Mouse (Mus musculus) stomach, postnatal 0 days (tissue): Measurements from ENCODE around the gene Pcyt1b.

Source experiments
- CTCF ChIP-seq: IDR thresholded peaks from 2 replicates; pipeline ENCODE4 v1.5.1; 2016; ENCODE audit warnings: antibody characterized with exemption, low read depth, mild to moderate bottlenecking, moderate library complexity
- EP300 ChIP-seq: optimal IDR thresholded peaks from 2 replicates; pipeline ENCODE3; 2016; ENCODE audit warnings: antibody characterized with exemption

DNA sequence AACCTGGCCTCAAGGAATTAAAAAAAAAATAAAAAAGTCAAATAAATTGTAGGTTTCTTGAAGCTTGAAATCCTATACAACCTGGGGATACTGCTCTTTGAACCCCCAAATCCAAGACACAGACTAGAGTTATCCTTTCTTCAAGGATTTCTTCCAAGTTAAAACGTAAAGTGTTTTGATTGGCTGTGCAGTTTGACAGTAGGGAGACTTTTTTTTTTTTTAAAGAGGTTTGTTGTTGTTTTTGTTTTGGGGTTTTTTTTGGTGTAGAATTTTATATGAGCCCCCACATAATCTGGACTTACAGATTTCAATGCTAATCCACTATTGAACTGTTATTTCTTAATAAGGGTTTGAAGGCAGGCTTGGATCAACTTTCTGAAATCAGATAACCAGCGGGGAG lies 21.6 kb downstream of the Pcyt1b start:
- TF ChIP-seq CTCF (no peak), EP300 (no peak)
